In the genomic region with DNA sequence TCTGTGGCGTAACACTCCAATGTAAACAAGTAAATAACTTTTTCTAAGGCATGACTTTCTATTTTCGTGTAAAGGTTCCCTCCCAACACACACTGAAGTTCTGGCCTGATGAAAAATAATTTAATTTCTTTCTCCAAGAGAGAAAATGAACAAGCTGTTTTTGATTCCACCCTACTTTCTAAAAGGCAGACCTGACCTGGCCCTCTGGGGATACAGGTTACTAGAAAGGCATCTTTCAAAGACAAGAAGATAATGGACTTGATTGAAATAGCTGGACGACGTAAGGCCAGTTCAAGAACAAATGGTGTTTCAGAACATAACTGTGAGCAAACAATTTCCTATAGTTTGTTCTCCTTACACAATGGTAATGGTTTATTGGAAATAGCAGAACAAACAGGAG, we compare ENCODE assay signal across 10 mouse cellular contexts.
DNase-seq lines count a peak whose midpoint lies in the region; ATAC-seq and TF ChIP-seq lines count a peak whose summit lies in the region.
"Had no signal": no experiment of that assay in that cellular context is flagged by ENCODE, and none has a peak within 500 bp of the region (broad histone marks: within the 10 kb centered on the region; RNA-seq: fewer than 3 reads in every experiment).

No protein-coding gene starts in this region.

- no peak overlapping the region for H3K4me3 ChIP-seq in lung, postnatal 0 days (ENCODE audit: low read depth, low read length)
- peak overlapping the region; percentile 53 for H3K4me3 ChIP-seq in forebrain, embryonic 15.5 days
- H3K4me3 ChIP-seq in midbrain, embryonic 10.5 days: peak overlapping the region; percentile 75
- H3K4me3 ChIP-seq: liver, embryonic 15.5 days had no signal

- no peak for DNase-seq in lung, postnatal 0 days (ENCODE audit: low spot score)
- DNase-seq in lung, postnatal 14 days: no peak
- no peak for DNase-seq in midbrain, embryonic 10.5 days (ENCODE audit: low spot score)
- no peak for DNase-seq in urinary bladder, postnatal 10 days (ENCODE audit: low spot score)
- DNase-seq in ovary, postnatal 36 days (ENCODE audit: low spot score): no peak
- DNase-seq: thymus, adult 18-20 months had no signal

- H3K9me3 ChIP-seq in lung, postnatal 0 days (ENCODE audit: low read length): no peaks in the 10 kb centered on the region
- no peaks in the 10 kb centered on the region for H3K9me3 ChIP-seq in forebrain, embryonic 15.5 days
- no peaks in the 10 kb centered on the region for H3K9me3 ChIP-seq in midbrain, embryonic 10.5 days (replicated peaks)
- H3K9me3 ChIP-seq: liver, embryonic 15.5 days had no signal

- peak overlapping the region; percentile 69 for H3K4me2 ChIP-seq in lung, postnatal 0 days (replicated peaks; ENCODE audit: low read depth, low read length)
- peak overlapping the region; percentile 50 for H3K4me2 ChIP-seq in forebrain, embryonic 15.5 days (replicated peaks)
- H3K4me2 ChIP-seq: liver, embryonic 15.5 days had no signal

- peaks cover 6% of the 10 kb centered on the region for H3K4me1 ChIP-seq in lung, postnatal 0 days (ENCODE audit: insufficient read depth, low read depth, low read length)
- peaks cover 55% of the 10 kb centered on the region for H3K4me1 ChIP-seq in forebrain, embryonic 15.5 days
- H3K4me1 ChIP-seq in midbrain, embryonic 10.5 days: peaks cover 61% of the 10 kb centered on the region

- H3K27ac ChIP-seq in lung, postnatal 0 days (ENCODE audit: low read length): peak overlapping the region; percentile 35; the same call in 1 of the 2 replicates
- peak overlapping the region; percentile 98 for H3K27ac ChIP-seq in forebrain, embryonic 15.5 days (replicated peaks)
- peak overlapping the region; percentile 94; the same call in 1 of the 2 replicates for H3K27ac ChIP-seq in midbrain, embryonic 10.5 days (replicated peaks)
- H3K27ac ChIP-seq: liver, embryonic 15.5 days had no signal

- H3K9ac ChIP-seq in lung, postnatal 0 days (replicated peaks; ENCODE audit: low read depth): peak overlapping the region; percentile 19; the same call in 1 of the 2 replicates
- H3K9ac ChIP-seq in forebrain, embryonic 15.5 days (replicated peaks): peak overlapping the region; percentile 66
- H3K9ac ChIP-seq: liver, embryonic 15.5 days had no signal

- 41% methylated on average over 4 of the region's 4 CpGs for WGBS in lung, postnatal 0 days
- WGBS in forebrain, embryonic 15.5 days: 14% methylated on average over 4 of the region's 4 CpGs
- WGBS in midbrain, embryonic 10.5 days: 73% methylated on average over 4 of the region's 4 CpGs

- TF ChIP-seq CTCF in lung, postnatal 0 days (IDR thresholded peaks at IDR 0.05): no peak

- no peak for ATAC-seq in lung, postnatal 0 days
- no peak for ATAC-seq in forebrain, embryonic 15.5 days (replicated peaks)
- no peak for ATAC-seq in erythroid progenitor cell, adult 5-6 weeks (replicated peaks; ENCODE audit: low FRiP score, poor library complexity, severe bottlenecking)
- ATAC-seq: intestine, embryonic 16.5 days had no signal

- TF ChIP-seq EP300 in lung, postnatal 0 days (IDR thresholded peaks at IDR 0.05): no peak

- H3K36me3 ChIP-seq in lung, postnatal 0 days (ENCODE audit: insufficient read depth, low read length): no peaks in the 10 kb centered on the region
- no peaks in the 10 kb centered on the region for H3K36me3 ChIP-seq in forebrain, embryonic 15.5 days
- H3K36me3 ChIP-seq in midbrain, embryonic 10.5 days: no peaks in the 10 kb centered on the region
- H3K36me3 ChIP-seq: liver, embryonic 15.5 days had no signal

- no peaks in the 10 kb centered on the region for H3K27me3 ChIP-seq in lung, postnatal 0 days (replicated peaks; ENCODE audit: insufficient read depth, low read length)
- no peaks in the 10 kb centered on the region for H3K27me3 ChIP-seq in forebrain, embryonic 15.5 days
- H3K27me3 ChIP-seq in midbrain, embryonic 10.5 days (ENCODE audit: low read depth, poor library complexity, severe bottlenecking): no peaks in the 10 kb centered on the region
- H3K27me3 ChIP-seq: liver, embryonic 15.5 days had no signal

Comparison
In these comparisons a context has a peak if more than half of its experiments do, and no peak if none do; other contexts are left out.
1. H3K27ac ChIP-seq: peak in every context shown above with its lines; median percentile 98 in forebrain, embryonic 15.5 days; 94 in midbrain, embryonic 10.5 days; 35 in lung, postnatal 0 days.